Mouse (Mus musculus): ENCODE data around the gene Fyn. TPM values are rescaled to one million over a fixed set of nuclear protein-coding genes. Genes with fewer than 3 reads are reported as not detected.

Fyn gene
- polyA plus RNA-seq, 1 experiment from 2014 or later = 21.3 TPM

DNA sequence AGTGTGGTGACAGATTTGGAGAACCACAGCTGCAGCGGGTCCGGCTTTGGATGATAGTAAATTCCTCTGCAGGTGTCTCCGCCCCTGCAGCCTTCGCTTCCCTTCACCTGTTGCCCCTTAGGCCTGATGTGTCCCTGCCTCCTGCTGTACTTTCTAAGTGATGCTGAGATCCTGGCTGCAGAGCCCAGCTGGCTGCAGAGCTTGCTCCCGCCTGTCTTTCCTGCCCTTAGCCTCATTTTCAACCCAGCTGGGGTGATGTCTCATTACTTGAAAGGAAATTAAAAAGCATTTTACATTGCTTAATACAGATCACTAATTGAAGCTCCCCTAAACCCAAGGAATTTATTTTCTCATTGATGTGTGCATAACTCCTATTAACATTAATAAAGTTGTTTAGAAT, 70.2 kb downstream of the Fyn start:
- Histone ChIP-seq H3K9ac (no peak overlapping the region), H3K4me2 (replicated peaks) (no peak overlapping the region), H3K4me3 (replicated peaks) (no peak overlapping the region), H3K36me3 (no peaks in the 10 kb centered on the region), H3K27ac (no peak overlapping the region), H3K27me3 (replicated peaks) (no peaks in the 10 kb centered on the region), H3K4me1 (replicated peaks) (0 out of 2 replicates have a peak, but pooled peaks cover 6% of the 10 kb centered on the region), H3K9me3 (no peaks in the 10 kb centered on the region)
- ATAC-seq = no peak
- 71% methylated on average over 5 of the region's 5 CpGs for WGBS

DNA sequence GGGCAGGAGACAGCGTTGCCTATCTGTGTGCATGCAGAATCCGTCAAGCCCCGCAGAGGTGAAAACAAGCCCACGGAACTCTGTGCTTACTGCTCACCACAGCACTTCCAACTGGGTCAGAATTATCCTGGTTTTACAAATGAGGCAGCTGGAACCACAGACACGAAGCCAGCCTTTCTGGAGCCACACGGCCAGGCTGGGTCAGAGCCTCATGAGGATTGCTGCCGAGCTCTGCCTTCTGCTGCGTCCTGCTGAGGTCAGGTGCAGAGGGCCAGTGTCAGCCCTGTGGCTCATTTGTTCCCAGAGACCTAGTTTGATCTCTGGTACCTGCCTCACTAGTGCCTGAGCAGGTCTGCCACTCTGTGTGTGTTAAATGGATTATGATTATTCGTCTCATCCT, 71.9 kb downstream of the Fyn start:
- WGBS = 78% methylated on average over 9 of the region's 9 CpGs
- no peak overlapping the region for H3K4me2 ChIP-seq (replicated peaks)
- H3K4me1 ChIP-seq (replicated peaks) = 0 out of 2 replicates have a peak, but pooled peaks cover 3% of the 10 kb centered on the region
- no peaks in the 10 kb centered on the region for H3K9me3 ChIP-seq
- ATAC-seq = no peak
- H3K27me3 ChIP-seq (replicated peaks) = no peaks in the 10 kb centered on the region
- no peak overlapping the region for H3K4me3 ChIP-seq (replicated peaks)
- H3K9ac ChIP-seq = no peak overlapping the region
- H3K36me3 ChIP-seq = no peaks in the 10 kb centered on the region
- no peak overlapping the region for H3K27ac ChIP-seq

DNA sequence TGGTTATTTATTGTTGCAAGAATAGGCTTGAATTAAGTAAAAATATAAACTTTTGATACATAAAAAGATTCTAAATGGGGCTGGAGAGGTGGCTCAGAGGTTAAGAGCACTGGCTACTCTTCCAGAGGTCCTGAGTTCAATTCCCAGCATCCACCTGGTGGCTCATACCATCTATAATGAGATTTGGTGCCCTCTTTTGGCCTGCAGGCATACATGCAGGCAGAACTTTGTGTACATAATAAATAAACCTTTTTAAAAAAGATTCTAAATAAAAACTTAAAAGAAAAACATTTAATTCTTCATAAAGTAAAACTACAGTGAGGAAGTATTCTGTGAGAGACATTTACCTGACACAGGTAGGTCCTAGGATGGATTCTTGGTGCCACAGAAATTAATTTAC, 73.0 kb downstream of the Fyn start:
- Histone ChIP-seq H3K4me2 (replicated peaks) (no peak overlapping the region), H3K4me1 (replicated peaks) (0 out of 2 replicates have a peak, but pooled peaks cover 3% of the 10 kb centered on the region), H3K9ac (no peak overlapping the region), H3K4me3 (replicated peaks) (no peak overlapping the region), H3K36me3 (no peaks in the 10 kb centered on the region), H3K27ac (no peak overlapping the region), H3K27me3 (replicated peaks) (no peaks in the 10 kb centered on the region), H3K9me3 (no peaks in the 10 kb centered on the region)
- ATAC-seq = no peak

DNA sequence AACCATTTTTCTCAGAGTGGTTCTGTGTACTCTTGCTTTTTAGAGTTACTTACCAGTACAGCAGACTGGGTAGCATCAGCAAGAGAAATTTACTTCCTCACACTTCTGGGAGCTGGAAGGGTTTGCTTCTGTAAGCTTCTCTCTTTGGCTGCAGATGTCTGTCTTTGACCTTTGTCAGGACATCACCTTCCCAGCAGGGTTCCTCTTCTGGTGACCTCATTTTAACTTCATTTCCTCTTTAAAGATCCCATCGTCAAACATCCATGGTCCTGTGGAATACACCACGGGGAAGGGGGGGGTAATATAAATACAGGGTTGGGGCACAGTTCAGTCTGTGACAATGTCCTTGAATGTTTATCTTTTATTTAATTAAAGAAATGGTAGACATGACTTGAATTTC, 74.5 kb downstream of the Fyn start:
- H3K9ac ChIP-seq = no peak overlapping the region
- no peak overlapping the region for H3K4me2 ChIP-seq (replicated peaks)
- H3K27ac ChIP-seq = no peak overlapping the region
- WGBS = 45% methylated on average over 2 of the region's 2 CpGs
- H3K9me3 ChIP-seq = no peaks in the 10 kb centered on the region
- no peaks in the 10 kb centered on the region for H3K36me3 ChIP-seq
- 0 out of 2 replicates have a peak, but pooled peaks cover 3% of the 10 kb centered on the region for H3K4me1 ChIP-seq (replicated peaks)
- no peak for ATAC-seq
- no peak overlapping the region for H3K4me3 ChIP-seq (replicated peaks)
- no peaks in the 10 kb centered on the region for H3K27me3 ChIP-seq (replicated peaks)

DNA sequence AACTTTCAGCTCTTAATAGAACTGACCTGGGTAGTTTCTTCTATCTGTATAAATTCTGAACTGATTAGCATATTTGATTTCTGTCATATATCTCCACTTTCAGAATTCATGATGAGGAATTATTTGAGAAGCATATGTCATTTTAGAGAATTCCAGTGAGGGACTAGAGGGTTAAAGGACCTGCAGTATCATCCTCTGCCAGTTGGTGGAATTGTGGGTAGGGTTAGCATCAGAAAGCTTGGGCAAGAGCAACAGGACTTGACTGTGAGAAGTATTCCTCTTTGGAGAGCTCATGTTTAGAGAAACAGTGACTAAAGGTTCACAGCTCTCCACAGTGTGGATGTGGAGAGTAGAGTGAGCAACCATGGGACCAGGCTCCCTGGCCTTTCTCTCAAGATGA, 75.3 kb downstream of the Fyn start:
- no peak overlapping the region for H3K4me3 ChIP-seq (replicated peaks)
- no peak overlapping the region for H3K9ac ChIP-seq
- H3K27me3 ChIP-seq (replicated peaks) = no peaks in the 10 kb centered on the region
- no peaks in the 10 kb centered on the region for H3K36me3 ChIP-seq
- H3K27ac ChIP-seq = no peak overlapping the region
- H3K4me1 ChIP-seq (replicated peaks) = peaks cover 7% of the 10 kb centered on the region; the same call in 1 of the 2 replicates
- H3K4me2 ChIP-seq (replicated peaks) = no peak overlapping the region
- no peak for ATAC-seq
- no peaks in the 10 kb centered on the region for H3K9me3 ChIP-seq

DNA sequence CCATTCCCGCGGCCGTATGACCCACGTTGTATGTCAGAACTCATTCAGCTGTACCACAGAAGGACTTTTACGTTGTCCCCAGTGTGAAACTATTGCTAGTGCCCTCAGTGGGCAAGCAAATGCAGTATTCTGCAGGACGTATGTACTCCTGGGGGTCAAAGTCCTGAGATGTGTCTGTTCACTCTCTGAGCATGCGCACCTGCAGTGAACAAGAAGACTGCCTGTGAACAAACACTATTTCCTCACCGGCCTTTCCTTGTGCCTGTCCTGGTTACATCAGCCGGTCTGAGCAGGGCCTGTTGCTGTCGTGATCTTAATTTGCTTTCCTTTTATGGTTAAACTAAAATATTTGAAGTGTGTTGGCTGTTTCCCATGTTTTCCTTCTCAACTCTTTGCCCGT, 77.2 kb downstream of the Fyn start:
- peak; percentile 72 for ATAC-seq
- 65% methylated on average over 11 of the region's 11 CpGs for WGBS
- no peaks in the 10 kb centered on the region for H3K27me3 ChIP-seq (replicated peaks)

DNA sequence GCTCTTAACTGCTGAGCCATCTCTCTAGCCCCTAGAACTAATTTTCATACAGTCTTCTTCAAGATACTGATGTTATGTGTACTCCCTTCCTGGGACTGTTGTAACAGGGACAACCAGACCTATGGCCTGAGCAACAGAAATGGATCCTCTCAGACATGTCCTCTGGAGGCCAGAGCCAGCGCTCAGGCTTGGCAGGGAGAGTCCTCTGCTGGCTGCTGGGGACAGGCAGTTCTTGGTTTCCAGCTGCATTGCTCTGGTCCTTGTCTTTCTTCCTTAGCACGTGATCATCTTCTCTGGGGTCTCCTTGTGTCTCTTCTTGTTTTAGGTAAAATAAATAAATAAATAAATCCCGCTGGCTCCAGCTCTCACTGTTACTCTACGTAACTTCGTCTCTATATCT, 78.1 kb downstream of the Fyn start:
- no peaks in the 10 kb centered on the region for H3K27me3 ChIP-seq (replicated peaks)
- no peak for ATAC-seq
- H3K4me1 ChIP-seq (replicated peaks) = peaks cover 22% of the 10 kb centered on the region
- 92% methylated on average over 5 of the region's 5 CpGs for WGBS
- H3K4me2 ChIP-seq (replicated peaks) = no peak overlapping the region
- no peak overlapping the region for H3K27ac ChIP-seq
- no peak overlapping the region for H3K4me3 ChIP-seq (replicated peaks)
- no peaks in the 10 kb centered on the region for H3K36me3 ChIP-seq
- H3K9me3 ChIP-seq = no peaks in the 10 kb centered on the region
- no peak overlapping the region for H3K9ac ChIP-seq

More for the DNA sequence above, 77.2 kb downstream of the Fyn start:
- Histone ChIP-seq H3K4me1 (replicated peaks) (peaks cover 17% of the 10 kb centered on the region), H3K27ac (no peak overlapping the region), H3K9me3 (no peaks in the 10 kb centered on the region), H3K4me3 (replicated peaks) (no peak overlapping the region), H3K9ac (no peak overlapping the region), H3K4me2 (replicated peaks) (no peak overlapping the region), H3K36me3 (no peaks in the 10 kb centered on the region)

DNA sequence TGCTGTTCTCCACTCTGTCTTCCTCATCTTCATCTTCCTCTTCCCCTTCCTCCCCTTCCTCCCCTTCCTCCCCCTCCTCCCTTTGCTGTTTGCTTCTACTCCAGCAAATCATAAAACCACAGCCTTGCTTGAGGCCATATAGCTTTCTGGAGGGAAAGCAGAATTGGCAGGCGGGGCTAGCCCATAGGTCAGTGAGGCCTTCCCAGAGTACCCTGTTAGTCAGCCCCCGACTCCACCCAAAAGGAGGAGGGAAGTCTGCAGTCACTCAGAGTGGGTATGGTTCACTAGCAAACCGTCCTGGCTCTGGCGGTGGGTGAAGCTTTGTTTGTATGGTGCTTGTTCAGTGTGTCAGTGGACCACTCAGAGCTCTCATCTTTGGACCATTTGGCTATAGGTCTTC, 80.5 kb downstream of the Fyn start:
- no peaks in the 10 kb centered on the region for H3K27me3 ChIP-seq (replicated peaks)
- H3K36me3 ChIP-seq = no peaks in the 10 kb centered on the region
- peak; percentile 76 for ATAC-seq
- H3K9ac ChIP-seq = no peak overlapping the region
- 39% methylated on average over 4 of the region's 4 CpGs for WGBS
- H3K4me1 ChIP-seq (replicated peaks) = peaks cover 22% of the 10 kb centered on the region
- no peak overlapping the region for H3K4me2 ChIP-seq (replicated peaks)
- no peaks in the 10 kb centered on the region for H3K9me3 ChIP-seq
- H3K27ac ChIP-seq = peak overlapping the region; percentile 60; the same call in 1 of the 2 replicates
- H3K4me3 ChIP-seq (replicated peaks) = no peak overlapping the region

DNA sequence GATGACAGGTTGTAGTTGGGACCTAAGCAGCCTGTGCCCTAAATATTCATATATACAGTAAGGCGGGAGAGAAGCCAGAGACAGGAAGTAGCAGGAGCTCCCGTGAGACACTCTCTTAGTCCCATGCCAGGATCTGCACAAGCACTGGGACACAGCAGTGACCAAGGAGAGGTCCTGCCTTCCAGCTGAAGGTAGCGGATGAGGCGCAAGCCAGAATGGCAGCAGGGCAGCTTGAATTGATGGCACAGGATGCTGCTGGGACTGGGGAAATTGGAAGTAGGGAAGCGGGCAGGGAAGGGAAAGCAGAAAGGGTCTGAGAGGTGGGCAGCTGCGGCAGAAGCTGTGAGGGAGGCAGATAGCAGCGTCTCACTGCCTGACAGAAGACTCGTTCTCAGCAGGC, 81.7 kb downstream of the Fyn start:
- WGBS = 61% methylated on average over 8 of the region's 8 CpGs
- Histone ChIP-seq H3K4me3 (replicated peaks) (no peak overlapping the region), H3K27ac (peak overlapping the region; percentile 60), H3K9ac (no peak overlapping the region), H3K4me1 (replicated peaks) (peaks cover 21% of the 10 kb centered on the region), H3K4me2 (replicated peaks) (no peak overlapping the region), H3K9me3 (no peaks in the 10 kb centered on the region), H3K27me3 (replicated peaks) (no peaks in the 10 kb centered on the region), H3K36me3 (no peaks in the 10 kb centered on the region)
- ATAC-seq = no peak

DNA sequence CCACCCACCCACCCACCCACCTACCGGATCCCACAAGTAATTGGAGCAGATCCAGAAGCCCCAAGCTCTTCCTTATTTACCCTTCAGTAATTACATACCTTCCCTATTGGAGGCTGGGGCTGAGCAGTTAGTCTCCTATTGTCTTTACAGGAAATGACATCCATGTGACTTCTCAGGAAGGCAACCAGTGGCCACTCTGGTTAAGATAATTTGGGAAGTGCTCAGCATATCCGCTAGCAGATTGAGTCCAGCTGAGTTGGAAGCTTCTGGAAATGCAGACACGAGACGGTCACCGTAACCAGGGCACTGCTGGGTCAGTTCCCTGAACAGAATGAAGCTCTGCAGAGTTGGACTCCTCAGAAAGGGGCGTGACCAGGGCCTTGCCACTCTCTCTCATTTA, 82.4 kb downstream of the Fyn start:
- WGBS = 44% methylated on average over 6 of the region's 6 CpGs
- peak; percentile 26 for ATAC-seq
- H3K4me2 ChIP-seq (replicated peaks) = no peak overlapping the region
- no peaks in the 10 kb centered on the region for H3K36me3 ChIP-seq
- H3K27ac ChIP-seq = 0 out of 2 replicates have a peak overlapping the region, but pooled peaks have one; percentile 4
- peaks cover 21% of the 10 kb centered on the region for H3K4me1 ChIP-seq (replicated peaks)
- H3K27me3 ChIP-seq (replicated peaks) = no peaks in the 10 kb centered on the region
- no peaks in the 10 kb centered on the region for H3K9me3 ChIP-seq
- no peak overlapping the region for H3K4me3 ChIP-seq (replicated peaks)
- no peak overlapping the region for H3K9ac ChIP-seq

DNA sequence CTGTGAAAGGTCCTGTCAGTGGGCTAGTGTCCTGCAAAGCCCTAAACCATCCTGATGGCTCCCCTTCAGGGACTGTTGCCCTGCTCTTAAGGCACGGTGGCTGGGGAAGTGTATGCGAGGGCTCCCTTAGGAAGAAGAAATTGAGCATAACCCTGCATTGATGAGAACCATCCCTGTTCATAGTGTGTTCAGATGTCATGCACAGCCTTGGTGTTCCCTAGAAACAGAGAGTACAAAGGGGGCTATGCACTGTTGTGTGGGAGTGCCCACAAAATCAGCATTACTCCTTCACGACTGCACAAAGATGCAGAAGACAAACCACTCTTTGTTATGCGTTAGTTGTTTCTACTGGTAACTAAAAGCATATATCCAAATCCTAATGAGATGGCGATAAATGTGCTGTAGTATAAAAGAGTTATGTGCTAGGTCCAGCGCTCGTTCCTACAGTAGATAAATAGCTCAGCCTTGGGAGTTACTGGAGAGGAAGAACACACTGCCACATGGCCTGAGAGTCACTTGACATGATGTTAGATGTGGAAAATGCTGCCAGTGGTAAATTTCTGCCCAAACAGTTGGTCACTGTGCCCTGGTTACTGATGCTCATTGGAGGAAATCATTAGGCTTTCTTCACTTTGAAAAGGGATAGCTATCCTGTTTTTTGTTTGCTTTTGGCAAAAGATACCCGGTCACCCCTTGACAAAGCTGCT, 83.4 kb downstream of the Fyn start:
- no peak overlapping the region for H3K4me2 ChIP-seq (replicated peaks)

DNA sequence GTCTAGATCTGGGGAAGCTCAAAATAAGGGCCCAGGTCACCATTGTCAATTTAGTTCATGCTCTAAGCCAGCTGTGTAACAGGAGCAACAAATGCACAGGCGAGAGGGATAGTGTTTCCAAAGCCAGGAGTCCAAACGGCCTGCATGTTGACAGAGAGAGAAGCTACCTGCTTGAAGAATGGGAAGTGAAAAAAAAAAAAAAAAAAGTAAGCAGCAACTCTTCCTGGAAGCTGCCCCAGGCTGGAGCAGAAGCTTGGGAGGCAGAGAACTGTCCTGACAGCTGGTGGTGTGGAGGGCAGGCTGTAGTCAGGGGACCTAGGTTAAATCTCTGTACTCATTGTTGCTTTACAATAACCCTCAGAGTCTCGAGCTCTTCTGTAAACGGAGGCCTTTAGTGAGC, 86.7 kb downstream of the Fyn start:
- no peaks in the 10 kb centered on the region for H3K27me3 ChIP-seq (replicated peaks)
- no peak for ATAC-seq
- H3K27ac ChIP-seq = no peak overlapping the region
- H3K9me3 ChIP-seq = no peaks in the 10 kb centered on the region
- H3K9ac ChIP-seq = no peak overlapping the region
- 60% methylated on average over 4 of the region's 4 CpGs for WGBS
- H3K36me3 ChIP-seq = no peaks in the 10 kb centered on the region
- no peak overlapping the region for H3K4me3 ChIP-seq (replicated peaks)
- no peak overlapping the region for H3K4me2 ChIP-seq (replicated peaks)
- peaks cover 28% of the 10 kb centered on the region for H3K4me1 ChIP-seq (replicated peaks)

More for the DNA sequence above, 83.4 kb downstream of the Fyn start:
- Histone ChIP-seq H3K9me3 (no peaks in the 10 kb centered on the region), H3K4me1 (replicated peaks) (peaks cover 21% of the 10 kb centered on the region), H3K27ac (no peak overlapping the region), H3K4me3 (replicated peaks) (no peak overlapping the region), H3K27me3 (replicated peaks) (no peaks in the 10 kb centered on the region), H3K9ac (no peak overlapping the region), H3K36me3 (no peaks in the 10 kb centered on the region)
- no peak for ATAC-seq
- WGBS = 82% methylated on average over 8 of the region's 8 CpGs

DNA sequence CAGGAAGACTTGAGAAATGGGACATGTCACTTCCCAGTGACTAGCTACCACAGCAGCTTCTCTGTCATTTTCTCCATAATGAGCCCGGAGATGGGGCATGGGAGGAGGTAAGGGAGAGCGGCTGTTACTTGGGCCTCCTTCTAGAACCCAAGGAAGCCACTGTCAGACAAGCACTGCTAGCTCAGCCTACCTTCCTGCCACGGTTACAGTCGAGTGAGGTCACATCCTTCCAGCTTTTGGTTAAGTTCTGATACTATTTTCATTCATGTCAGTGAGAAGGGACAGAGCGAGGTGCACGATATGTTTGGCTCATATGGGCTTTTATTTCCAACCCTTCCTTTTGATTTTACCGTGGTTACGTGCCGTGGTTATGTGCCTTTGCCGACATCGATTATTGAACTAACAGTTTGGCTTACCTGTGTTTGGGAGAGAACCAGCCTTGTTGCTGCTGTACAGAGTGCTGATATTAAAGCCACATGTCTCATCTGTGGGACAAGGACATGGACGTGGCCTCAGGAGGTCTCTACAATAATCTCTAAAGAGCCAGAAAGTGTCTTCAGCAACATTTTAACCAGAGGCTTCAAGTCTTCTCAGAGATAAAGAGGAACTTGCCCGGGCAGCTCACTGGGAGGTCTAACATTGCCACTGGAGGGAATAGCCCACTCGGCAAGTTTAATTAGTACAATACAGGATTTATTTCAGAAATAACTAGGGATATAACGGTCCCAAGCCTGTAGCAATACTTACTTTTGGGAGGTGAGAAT, 87.4 kb downstream of the Fyn start:
- no peak for ATAC-seq
- Histone ChIP-seq H3K36me3 (no peaks in the 10 kb centered on the region), H3K4me3 (replicated peaks) (no peak overlapping the region), H3K9ac (no peak overlapping the region), H3K4me1 (replicated peaks) (peaks cover 24% of the 10 kb centered on the region), H3K27me3 (replicated peaks) (no peaks in the 10 kb centered on the region), H3K4me2 (replicated peaks) (no peak overlapping the region), H3K9me3 (no peaks in the 10 kb centered on the region), H3K27ac (no peak overlapping the region)
- 85% methylated on average over 15 of the region's 15 CpGs for WGBS
